Mouse (Mus musculus) neural tube, embryonic 10.5 days (tissue): ENCODE measurements around the gene Mpst.

Experiments used
- DNase-seq: peaks from one replicate; pipeline ENCODE4 v3.0.0-alpha.2; 2017; ENCODE audit warnings: low spot score; ENCODE audit errors: extremely low spot score

The Mpst gene

GRCm38 (mm10) chr15:78403301-78403741, 2.9 kb upstream of the Mpst start:
- no peak for DNase-seq

GRCm38 (mm10) chr15:78403896-78404295, 2.3 kb upstream of the Mpst start:
- DNase-seq: no peak

GRCm38 (mm10) chr15:78405098-78405497, 1.1 kb upstream of the Mpst start:
- DNase-seq: no peak

DNA sequence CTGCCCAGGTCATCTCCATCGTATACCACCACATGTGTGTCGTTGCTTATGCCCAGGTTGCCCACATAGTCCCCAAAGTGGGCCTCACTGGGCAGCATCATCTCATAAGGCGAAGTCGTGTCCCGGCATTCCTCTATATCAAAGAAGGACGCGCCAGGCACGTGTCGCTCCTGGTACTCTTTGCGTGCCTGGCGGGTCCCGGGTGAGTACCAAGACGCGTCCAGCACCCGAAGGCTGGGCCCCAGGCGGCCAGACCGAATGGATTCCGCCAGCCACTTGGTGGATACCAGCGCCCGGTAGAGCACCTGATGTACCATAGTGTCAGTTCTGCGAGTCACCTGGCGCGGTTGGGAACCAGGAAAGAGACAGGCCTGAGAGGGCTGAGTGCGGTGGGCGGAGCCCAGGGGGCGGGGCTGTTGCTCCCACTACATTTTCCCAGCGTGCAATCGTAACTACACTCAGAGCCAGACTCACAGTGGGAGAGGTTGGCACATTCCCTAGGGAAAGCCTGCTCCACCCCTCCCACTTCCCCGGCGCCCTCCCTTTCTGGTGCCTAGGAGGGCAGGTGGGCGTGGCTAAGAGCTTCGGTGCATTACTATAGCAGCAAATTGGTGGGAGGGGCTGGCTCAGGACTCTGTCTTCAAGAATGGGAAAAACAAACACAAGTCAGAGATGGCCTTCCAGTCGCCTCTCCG, 552 bp upstream of the Mpst start, which contains the start of gene Tst:
Gene Tst, minus strand, starts transcription at position 391 of the 695 bp plus-strand sequence.
- DNase-seq: peak; percentile 71

DNA sequence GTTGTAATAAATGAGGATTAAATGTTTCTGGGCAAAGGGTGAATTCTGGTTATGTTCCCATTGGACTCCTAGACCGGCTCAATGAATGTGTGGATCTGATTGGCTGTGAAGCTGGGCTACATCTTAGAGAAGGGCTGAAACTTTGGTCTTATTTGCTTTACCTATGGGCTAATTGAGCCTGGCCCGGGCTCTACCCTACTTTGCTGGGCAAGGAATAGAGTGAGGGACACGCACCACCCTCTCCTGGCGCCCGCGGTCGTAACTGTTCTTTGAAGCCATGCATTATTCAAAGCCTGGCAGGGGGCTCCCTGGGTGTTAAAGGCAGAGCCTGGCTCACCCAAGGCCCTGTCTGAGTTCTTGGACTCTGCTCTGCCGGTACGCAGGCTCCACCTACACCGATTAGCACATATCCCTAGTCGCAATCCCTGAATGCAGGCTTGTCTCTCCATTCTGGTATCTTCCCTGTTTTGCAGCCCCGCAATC, 3.4 kb downstream of the Mpst start:
- no peak for DNase-seq

- DNase-seq: no peak
Observed at GRCm38 (mm10) chr15:78413083-78413718, 7.0 kb downstream of the Mpst start.

GRCm38 (mm10) chr15:78413719-78414117, 7.5 kb downstream of the Mpst start:
- no peak for DNase-seq

DNA sequence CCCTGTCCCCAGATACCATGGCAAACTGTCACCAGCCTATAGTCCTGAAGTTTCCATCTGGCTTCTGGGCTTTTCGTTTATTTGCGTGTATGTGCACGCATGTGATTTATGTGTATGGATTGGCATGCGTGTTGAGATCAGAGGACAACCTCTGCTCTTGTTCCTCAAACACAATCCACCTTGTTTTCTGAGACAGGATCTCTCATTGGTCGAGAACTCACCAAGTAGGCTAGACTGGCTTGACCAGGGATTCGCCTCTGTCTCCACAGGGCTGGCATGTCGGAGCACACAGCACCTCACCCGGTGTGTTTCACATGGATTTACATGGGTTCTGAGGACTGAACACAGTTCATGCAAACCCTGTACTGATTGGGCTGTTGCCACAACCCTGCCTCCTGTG, 7.9 kb downstream of the Mpst start:
- no peak for DNase-seq

GRCm38 (mm10) chr15:78416937-78417336, 10.7 kb downstream of the Mpst start:
- no peak for DNase-seq

DNA sequence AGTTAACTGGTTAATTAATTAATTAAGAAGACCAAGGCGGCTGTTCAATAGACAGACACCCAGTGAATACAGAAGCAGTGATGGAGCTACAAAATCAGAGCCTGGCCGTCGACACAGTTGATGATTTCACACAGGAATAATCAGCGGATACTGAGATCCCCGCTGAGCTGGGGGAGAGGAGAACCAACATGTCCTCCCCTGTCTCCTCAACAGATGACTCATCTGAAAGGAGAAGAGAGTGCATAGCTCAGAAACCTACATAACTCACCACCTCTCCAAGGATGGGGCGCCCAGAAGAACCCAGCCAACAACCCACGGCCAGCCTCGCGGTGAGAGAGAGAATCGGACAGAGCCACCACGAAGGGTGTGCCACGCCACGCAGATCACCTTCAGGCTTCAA, 14.2 kb downstream of the Mpst start:
- DNase-seq: no peak

- DNase-seq: peak; percentile 84
Observed at GRCm38 (mm10) chr15:78422046-78422956, 16.1 kb downstream of the Mpst start.

DNA sequence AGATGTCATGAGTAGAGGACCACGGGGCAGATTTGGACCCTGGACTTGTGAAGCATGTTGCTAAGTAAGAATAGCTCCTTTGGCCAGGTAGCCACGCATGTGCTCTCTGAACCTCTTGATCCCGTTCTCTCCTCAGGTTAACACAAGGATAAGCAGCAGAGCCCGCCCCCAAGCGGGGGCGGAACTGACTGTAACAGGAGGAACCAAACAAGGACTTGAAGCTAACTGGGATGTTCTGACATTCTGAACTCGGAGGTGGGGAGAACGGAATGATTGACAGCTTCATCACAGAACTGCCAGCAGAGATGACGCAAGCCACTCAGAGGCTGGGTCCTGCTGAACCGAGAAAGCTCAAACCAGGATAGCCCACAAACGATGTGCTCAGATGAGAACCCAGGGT, 18.3 kb downstream of the Mpst start:
- DNase-seq: no peak

GRCm38 (mm10) chr15:78425230-78425629, 19.0 kb downstream of the Mpst start:
- DNase-seq: no peak

DNA sequence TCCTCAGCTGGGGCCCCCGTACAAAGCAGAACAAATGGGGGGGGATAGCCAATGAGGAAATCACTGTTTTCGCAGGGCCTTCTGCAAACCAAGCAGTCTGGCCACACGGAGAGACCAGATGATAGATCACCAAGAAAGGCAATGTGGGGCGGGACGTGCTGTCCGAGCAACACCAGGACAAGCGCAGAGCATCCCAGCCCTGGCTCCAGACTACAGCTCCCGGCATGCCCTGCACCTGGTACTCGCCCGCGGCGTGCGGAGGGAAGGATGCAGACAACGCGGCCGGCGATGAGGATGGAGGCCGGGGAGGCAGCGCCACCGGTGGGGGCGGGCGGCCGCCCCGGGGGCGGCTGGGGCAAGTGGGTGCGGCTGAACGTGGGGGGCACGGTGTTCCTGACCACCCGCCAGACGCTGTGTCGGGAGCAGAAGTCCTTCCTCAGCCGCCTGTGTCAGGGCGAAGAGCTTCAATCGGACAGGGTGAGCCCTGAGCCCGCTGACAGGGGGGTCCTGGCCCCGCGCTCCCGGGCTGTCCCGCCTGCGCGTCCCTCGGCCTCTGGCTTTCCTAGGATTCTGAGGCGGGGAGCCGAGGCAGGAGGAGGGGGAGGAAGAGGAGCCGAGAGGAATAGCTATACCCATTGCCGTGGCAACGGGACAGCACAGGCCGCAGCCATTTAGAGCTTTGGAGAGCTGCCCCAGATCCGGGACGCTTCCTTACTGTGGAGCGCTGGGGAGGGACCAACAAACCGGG, 22.3 kb downstream of the Mpst start, which contains the start of gene Kctd17:
Gene Kctd17, plus strand, starts transcription at position 174 of the 748 bp plus-strand sequence.
- DNase-seq: peak; percentile 86

DNA sequence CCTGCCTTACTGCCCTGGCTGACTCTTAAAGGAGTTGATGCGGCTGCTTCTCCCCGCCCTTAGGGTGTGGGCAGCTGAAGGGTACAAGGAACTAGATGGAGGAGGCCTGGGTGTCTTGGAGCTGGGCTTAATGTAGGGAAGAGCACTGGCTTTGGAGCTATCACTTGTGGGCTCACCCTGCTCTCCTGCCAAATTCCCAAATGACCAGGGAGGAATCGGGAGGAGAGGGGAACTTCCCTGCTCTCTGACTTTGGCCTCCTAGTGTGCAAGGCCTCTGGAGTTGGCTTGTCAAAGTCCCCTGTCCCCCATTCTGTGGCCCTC, 22.9 kb downstream of the Mpst start:
- DNase-seq: no peak

DNA sequence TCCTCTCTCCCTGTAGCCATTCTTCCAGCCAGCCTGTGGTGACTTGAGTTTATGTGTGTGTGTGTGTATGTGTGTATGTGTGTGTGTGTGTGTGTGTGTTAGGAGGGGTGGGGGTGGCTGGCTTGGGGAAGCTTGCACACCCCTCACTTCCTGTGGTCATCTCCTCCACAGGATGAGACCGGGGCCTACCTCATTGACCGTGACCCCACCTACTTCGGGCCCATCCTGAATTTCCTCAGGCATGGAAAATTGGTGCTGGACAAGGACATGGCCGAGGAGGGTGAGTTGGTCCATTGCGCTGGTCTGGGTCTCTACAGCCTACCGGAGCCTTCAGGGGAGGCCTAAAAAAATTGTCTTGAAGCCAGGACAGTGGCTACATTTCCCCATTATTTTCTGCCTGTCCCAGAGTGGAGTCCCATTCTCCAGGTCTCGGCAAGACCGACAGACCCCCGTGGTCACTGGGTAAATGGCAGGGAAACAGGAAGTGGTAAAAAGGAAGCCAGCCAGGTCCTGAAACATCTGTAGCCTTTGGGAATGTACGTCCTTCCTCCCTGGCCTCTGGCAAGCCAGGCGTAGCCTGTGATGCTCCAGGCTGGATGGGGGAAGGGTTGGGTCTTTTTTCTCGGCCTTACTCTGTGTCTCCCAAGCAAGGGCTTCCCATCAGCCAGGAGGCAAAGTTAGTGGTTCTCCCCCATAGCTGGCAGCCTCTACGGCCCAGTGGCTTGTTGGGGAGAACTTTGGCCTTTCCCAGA, 23.8 kb downstream of the Mpst start:
- no peak for DNase-seq

DNA sequence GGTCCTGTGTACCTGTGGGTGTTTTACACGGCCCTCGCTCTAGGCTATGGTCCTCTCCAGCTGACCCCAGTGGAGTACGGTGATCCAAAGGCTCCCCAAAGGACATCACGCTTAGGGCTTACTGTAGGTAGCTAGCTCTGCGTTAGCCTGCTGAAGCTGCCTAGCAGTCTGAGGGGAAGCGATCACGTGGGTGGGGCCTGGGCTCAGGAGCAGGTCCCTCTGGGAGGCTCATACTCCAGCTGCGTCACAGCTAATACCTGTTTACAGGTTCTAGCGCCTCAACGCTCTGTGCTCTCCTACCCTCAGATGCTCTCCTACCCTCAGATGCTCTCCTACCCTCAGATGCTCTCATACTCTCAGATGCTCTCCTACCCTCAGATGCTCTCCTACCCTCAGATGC, 24.7 kb downstream of the Mpst start:
- no peak for DNase-seq

GRCm38 (mm10) chr15:78431541-78432121, 25.4 kb downstream of the Mpst start:
- no peak for DNase-seq

GRCm38 (mm10) chr15:78434896-78435520, 28.8 kb downstream of the Mpst start:
- DNase-seq: peak; percentile 53

DNA sequence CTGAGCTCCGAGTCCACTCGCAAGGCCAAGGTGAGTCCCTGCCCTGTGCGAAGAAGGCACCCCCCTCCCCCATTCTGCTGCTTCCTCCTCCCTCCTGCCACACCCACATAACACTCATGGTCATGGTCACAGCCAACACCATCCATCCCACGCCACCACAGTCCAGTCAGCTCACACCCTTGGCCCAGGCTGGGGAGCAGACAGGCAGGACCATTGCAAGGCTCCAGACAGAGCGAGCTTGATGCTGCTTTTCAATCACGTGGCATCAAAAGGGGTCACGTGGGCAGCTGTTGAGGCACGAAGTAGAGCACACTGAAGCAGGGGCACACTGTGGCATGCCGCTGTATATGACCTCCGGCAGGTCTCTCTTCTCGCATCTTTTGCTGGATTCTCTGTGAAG, 29.5 kb downstream of the Mpst start:
- no peak for DNase-seq
